Mouse (Mus musculus): ENCODE results near the gene Sept9.
"Not testable (repeated sequence)": the region's sequence is repeated elsewhere in the genome, so short reads cannot be mapped to it uniquely, and the experiment has no call there.

Gene Sept9

DNA sequence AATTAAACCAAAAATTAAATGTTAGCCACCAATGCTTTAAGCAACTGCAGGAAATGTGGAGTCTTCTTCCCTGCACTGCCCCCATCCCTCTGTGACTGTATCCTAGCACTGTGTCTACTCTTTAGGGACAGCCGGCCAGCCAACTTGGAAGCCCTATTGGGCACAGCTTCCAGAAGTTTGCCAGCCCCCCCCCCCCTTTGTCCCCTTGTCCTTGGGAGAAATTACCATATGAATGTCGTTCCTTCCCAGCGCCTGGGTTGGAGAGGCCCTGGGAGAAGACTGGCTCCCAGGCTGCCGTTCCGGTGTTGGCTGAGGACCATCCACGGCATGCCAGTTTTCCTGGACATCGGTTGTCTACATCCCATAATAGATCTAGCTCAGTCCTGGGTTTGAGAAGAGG lies 141.8 kb downstream of the Sept9 start:
- no peak for DNase-seq (ENCODE audit: extremely low spot score, low read depth, low spot score)

DNA sequence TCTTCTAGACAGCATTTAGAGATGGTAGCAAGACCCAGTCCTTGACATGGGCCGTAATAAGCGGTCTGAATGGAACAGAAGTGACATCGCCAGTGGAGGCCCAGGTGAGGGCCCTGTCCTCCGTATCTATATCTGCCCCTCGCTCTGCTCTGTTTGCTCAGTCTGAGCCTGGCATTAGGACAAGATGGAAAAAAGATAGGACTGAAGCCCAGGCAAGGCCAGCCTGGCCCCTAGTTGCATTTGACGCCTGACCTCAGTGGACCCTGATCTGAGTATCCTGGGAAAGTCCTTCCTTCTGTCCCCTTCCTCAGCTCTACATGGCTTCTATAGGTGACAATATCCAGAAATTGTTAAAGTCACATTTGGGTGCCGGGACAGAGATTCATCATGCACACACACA lies 142.6 kb downstream of the Sept9 start:
- DNase-seq (ENCODE audit: extremely low spot score, low read depth, low spot score) = no peak

DNA sequence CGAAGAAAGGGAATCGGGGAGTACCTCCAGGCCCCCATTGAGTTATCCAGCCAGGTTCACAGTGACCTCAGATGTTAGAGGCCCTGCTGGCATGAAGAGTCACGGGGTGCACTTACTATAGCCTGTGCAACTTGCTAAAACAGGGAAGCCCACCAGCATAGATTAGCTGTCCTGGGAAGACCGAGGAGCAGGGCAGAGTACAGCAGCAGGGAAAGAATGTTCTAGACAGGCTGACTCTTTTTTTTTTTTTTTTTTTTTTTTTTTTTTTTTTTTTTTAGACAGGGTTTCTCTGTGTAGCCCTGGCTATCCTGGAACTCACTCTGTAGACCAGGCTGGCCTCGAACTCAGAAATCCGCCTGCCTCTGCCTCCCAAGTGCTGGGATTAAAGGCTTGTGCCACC lies 143.0 kb downstream of the Sept9 start:
- DNase-seq (ENCODE audit: extremely low spot score, low read depth, low spot score) = not testable (repeated sequence)

DNA sequence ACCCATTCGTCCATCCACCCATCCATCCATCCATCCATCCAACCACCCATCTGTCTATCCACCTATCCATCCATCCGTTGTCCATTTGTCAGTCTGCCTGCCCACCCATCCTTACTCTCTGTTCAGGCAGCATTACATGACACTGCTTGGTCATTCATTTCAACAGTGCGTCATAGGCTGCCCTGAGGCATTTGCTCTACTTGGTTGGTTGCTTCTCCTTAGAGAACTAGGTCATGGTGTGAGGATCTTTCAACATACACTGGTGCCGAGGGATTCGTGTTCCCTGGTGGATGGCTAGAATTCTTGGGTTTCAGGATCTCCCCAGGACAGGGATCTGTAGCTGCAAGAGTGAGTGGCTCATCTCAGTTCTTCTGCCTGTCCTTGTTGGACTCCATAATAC lies 144.3 kb downstream of the Sept9 start:
- DNase-seq (ENCODE audit: extremely low spot score, low read depth, low spot score) = no peak

DNA sequence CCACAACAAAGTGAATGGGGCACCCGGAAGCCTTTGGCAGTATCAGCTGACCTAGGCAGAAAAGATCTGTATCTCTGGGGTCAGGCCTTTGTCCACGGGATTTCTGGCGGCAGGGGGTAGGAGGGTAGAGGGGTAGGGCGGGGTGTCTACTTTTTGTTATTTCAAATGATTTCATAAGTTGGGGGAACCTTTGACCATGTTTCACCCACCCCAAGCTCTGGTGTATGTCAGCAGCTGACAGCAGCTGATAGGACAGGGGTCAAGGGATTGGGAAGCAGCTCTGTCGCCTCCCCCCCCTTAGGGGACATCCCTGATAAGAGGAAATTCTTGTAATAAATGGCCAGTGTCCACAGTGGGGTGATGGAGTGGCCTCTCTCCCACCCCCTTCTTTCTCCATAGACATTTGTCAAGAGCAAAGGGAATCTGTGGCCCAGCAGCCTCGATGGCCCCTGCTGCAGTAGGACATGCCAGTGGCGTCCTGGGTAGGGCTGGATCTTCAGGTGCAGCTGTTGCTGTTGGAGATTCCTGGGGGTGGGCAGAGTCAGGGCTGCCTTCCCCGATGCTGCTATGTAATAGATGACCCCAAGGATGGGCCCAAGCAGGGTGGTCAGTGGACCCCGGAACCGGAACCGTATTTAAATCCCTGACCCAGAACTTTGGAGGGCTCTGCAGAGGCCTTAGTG lies 145.0 kb downstream of the Sept9 start:
- DNase-seq (ENCODE audit: extremely low spot score, low read depth, low spot score) = no peak

DNA sequence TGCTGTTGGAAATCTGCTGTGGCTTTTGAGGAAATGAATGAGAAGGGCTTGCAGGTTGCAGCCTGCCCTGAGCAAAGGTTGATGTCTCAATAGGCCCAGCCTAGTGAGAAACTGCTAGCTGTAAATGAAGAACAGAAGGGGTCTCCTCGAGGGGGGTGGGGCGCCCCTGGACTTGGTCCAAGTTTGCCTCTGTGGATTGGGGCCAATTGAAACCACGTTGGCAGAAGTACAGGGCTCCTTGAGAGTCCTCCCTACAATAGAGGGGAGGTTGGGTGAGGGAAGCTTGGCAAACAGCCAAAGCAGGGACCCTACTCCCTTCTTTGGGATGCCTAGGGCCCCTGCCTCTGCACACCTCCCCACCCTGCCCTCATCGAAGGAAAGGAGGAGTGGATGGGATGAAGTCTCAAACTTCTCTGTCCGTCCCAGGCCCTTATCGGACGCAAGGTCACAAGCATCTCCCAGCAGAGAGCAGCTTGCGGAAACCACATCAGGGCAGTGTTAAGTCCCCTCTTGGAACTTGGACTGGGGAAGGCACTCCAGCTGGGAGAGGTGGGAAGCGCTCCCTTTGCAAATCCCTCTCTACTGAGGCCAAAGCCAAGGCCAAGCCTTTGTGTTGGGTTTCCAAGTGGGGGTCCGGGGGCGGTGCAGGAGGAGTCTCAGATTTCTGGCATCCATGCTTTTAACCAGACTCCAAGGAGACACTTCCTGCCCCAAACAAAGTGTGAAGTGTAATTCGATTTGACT lies 145.7 kb downstream of the Sept9 start:
- no peak for DNase-seq (ENCODE audit: extremely low spot score, low read depth, low spot score)

DNA sequence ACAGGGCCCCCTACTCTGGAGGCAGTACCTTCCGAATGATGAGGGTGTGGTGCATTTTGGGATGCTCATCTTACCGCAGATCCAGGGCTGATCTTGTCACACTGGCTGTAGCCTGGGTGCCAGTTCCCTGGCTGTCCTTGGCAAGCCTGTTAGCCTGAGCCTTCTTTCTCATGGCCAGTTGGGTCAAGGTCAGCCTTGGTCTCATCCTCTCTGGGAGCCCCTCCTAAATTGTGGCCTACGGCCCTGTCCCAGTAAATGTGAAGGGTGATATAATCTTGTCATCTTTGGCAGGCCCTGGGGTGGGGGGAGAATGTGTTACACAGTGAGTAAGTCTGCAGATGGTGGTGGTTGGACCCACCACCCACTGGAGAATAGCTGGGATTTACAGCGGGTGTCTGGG lies 147.8 kb downstream of the Sept9 start:
- no peak for DNase-seq (ENCODE audit: extremely low spot score, low read depth, low spot score)

DNA sequence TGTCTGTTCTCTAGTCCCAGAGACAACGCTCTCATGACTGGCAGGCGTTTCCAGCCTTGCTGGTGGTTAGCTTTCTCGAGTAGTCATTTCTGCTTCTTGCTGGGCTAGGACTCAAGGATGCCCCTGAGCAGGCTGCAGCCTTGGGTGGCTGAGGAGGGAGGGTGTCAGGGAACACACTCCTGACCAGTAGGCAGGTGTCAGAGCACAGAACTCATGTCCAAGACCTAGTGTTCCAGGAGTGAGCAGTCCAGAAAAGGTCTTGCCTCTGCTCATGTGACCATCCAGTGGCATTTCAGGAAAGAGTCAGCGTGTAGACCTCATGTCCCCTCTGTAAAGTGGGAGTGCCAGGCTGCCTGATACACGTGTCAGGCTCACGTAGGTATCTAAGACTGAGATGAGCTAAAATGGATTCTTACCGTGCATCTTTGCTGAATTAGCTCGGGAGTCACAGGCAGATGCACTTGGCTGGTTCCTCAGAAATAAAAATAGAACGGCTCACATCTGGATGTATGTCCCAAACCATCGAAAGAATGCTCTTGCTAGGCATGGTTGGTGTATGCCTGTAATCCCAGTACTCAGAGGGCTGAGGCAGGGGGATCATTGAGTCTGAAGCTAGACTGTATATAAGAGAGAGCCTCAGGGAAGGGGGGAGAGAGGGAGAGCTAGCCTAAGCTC lies 149.1 kb downstream of the Sept9 start:
- DNase-seq (ENCODE audit: extremely low spot score, low read depth, low spot score) = no peak

DNA sequence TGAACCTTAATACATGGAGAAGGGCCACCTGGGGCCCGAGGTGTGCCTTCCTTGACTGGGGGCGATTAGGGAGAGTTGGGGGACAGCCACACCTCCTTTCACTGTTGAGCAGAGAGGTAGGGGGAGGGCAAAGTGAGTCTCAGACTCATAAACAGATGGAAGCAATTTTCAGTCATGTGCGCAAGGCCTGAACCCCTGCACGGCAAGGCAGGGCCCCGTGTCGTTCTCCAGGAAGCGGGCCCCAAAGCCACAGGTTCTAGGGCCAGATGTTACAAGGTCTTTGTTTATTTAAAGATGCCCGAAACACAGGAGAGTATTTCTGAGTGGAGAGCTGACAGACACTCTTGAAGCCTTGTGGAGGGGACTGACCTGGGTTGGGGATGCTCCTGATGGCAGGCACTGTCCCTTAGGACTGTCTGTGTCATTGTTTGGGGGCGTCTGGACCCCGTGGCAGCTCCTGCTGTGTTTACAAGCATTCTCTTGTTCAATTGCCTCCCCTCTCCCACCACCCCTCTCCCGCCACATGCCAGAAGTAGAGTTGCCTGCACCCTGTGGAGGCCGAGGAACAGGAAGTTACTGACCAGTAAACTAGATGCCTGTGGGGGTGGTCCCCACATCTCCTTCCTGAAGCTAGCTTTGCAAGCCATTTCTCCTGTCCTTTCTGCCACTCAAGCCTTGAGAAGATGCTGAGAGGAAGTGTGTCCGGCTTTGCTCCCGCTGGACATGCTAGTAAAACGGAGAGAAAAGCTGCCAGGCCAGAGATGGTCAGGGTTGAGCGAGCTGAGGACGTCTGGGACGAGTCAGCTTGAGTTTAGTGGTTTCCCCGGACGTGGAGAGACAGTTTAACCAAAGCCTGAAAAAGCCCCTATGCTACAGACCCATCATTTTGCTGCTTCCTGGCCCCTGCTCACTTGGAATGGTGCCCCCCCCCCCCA lies 150.2 kb downstream of the Sept9 start:
- DNase-seq (ENCODE audit: extremely low spot score, low read depth, low spot score) = no peak

DNA sequence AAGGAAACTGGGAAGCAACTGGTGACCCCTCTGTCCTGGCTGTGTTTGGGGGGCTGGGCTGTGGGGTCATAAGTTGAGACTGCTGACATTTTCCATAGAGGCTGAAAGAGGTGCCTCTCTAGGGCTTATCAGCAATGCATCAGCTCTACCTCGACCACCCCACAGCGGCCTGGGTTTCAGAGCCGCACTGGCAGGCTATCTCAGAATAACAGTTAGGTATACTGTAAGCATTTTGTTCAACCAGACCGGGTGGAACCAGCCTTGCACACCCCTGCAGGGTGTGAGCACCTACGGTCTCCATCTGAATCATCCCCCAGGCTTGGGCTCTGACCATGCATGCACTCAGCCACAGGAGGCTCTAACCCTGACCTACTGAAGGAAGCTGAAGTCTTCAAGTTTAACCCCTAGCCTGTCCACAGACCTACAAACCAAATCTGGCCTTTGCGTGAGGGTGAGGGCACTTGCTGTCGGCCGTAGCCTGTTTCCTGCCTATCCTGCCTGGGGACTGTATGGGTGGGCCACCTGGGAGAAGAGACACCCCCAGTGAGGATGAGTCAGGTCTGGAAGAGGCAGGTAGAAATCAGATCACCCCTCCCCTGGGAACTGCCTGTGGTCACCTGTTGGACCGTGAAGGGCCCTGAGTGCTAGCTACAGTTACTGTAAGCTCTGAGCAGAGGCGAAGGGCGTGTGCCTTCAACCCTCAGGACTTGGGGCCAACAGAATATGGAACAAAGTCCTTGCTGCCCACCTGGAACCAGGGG lies 151.2 kb downstream of the Sept9 start:
- no peak for DNase-seq (ENCODE audit: extremely low spot score, low read depth, low spot score)

DNA sequence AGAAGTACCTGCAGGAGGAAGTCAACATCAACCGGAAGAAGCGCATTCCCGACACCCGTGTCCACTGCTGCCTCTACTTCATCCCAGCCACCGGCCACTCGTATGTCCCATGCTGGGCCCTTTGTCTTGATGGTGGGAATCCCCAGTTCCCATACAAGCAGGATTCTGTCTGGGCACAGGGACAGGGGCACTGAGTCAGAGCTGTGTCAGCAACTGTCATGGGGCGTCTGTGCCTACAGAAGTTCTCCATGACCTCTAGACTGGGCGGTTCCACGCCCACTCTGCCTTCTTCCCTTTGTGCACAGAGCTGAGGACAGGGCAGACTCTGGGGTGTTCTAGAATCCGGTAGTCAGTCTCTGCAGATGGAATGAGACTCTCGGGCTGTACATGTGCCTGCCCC lies 153.7 kb downstream of the Sept9 start:
- DNase-seq (ENCODE audit: extremely low spot score, low read depth, low spot score) = no peak

DNA sequence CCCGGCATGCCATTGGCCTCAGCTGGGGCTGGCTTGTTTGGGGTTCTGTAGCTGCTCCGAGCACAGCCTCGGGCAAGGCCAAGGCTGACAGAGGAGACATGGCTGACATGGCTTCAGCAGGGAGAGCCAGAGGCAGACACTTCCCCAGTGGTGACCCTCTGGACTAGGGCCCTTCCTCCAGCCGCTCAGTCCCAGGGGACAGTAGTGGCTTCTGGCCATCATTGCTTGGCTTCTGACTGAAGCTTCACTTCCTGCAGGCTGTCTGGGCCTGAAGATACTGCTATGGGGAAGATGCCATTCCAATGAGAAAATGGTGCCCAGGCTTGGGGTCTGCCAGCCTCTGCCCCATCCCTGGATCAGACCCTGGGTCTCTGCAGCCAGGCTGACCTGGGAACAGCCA lies 154.6 kb downstream of the Sept9 start:
- DNase-seq (ENCODE audit: extremely low spot score, low read depth, low spot score) = no peak

DNA sequence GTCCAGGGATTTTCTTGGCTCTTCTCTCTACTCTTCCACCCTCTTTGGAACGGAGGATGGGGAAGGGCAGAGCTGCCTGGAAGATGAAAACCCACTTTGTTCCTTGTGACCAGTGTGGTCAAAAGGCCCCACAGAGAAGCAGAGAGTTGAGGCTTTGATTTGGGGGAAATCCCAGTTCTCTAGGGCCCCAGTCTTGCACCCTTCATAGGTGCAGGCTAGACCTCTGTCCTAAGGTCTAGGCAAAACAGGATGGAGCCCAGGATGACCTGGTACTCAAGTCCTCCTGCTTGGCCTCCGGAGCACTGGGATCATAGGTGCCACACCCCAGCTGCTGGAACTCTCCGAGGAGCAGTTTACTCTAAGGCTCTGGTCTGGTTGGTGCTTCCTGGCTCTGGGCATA lies 157.5 kb downstream of the Sept9 start:
- no peak for DNase-seq (ENCODE audit: extremely low spot score, low read depth, low spot score)

DNA sequence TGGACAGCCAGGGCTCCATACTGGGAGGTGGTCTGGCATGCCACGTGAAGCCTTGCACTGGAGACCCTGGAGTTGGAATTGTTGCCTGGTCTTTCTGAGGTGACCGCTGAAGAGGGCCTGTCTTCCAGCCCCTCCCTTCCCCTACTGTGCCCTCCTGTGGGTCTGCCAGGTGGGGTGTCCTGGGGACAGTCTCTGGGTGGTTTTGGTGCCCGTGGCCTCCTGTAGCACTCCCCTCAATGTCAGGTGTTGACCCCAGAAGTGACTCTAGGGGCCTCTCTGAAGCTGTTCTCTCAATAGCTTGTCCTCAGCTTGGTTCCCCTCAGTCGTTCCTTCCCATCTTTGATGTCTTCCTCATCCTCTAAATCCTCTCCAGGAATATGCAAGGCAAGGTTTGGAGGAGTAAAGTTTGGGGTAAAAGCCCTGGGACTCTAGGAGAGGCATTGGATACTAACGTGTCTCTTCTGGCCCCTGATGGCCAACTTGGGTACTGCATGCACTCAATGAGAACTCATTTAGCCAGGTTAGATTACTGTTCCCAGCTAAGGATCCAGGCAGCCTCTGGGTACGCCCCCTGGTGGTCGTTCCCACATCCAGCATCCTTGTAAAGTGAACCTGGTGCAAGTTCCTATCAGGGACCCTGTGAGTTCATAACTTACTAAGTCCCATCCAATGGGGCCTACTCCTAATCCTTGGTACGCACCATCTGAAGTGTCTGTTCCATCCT lies 158.6 kb downstream of the Sept9 start:
- DNase-seq (ENCODE audit: extremely low spot score, low read depth, low spot score) = peak; percentile 98

DNA sequence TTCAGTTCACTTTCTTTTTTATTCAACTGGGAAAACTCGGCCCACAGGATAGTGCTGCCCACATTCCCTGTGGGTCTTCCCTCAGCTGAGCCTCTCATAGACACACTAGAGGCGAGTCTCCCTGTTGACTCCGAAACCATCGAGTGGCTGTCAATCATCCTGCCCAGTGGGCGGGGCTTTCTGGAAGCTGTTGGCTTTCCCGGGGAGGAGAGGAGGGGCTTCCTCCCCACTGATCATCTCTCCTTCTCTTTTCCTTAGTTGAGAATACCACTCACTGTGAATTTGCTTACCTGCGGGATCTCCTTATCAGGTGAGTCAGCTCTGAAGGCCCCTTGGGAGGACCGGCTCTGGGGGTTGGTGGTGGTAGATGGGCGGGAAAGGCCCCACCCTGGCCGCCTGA lies 159.7 kb downstream of the Sept9 start:
- DNase-seq (ENCODE audit: extremely low spot score, low read depth, low spot score) = no peak

DNA sequence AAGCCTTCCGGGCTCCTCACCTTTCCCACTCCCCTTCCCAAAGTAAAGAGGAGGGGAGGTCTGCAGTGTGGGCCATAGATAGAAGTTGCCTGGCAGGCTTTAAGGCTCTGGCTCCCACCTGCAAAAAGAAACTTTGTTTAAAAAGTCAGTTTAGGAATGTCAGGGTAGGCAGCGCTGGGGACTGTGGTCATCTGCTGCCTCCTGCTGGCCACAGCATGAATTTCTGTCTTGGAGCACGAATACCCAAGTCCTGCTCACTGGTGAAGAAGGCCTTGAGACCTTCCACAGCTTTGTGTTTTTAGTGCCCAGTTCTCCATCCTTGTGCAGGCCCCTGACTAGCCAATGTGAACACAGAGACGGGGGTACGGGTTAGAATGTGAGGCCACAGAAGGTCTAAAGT lies 160.4 kb downstream of the Sept9 start:
- DNase-seq (ENCODE audit: extremely low spot score, low read depth, low spot score) = peak; percentile 47

DNA sequence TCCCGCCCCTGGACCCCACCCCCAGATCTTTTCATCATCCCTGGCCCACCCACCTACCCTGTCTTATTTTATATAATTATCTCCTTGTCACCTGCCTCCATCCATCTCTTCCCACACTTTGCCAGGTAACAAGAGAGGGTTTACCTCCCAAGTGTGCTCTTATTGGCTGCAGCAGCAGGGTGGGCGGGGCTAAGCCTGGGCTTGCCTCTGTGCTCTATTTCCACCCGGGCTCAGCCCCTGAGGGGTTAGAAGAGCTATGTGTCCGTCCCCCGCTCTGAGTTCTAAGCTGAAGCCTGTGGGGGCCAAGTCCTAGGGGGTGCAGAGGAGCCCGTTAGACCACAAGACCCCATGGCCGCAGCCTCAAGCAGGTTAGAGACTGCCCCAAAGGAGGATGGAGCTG lies 161.1 kb downstream of the Sept9 start:
- no peak for DNase-seq (ENCODE audit: extremely low spot score, low read depth, low spot score)

DNA sequence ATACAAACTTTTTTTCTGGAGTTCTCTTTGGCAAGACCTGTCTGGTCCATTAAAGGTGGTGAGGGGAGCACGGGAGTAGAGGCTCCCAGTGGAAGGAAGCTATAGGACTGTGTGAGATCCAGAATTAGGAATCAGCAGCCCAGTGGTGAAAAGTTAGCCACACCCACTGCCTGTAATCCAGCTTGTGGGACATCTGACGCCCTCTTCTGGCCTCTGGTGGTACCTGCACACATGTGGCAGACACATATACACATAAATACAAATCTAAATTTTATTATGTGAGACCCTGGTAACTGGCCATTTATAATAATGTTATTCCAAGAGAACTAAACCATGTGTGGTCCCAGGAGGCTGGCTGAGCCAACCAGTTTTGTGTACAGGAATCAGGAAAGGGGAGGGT lies 162.8 kb downstream of the Sept9 start:
- no peak for DNase-seq (ENCODE audit: extremely low spot score, low read depth, low spot score)

DNA sequence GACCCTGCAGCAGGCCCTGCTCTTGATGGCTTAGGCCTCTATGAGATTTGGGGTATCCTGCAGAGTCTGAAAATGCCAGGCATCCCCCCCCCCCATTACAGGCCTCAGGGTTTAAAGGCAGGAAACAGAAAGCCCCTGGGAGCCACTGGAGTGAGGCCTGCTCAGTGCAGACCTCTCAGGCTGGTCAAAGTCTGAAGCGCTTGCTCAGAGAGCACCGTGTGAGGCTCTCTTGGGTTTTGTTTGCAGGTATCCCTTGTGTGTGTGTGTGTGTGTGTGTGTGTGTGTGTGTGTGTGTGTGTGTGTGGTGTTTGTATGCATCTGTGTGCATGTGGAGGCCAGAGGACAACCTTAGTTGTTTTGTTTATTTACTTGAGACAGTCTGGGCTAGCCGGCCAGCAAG lies 164.5 kb downstream of the Sept9 start:
- DNase-seq (ENCODE audit: extremely low spot score, low read depth, low spot score) = no peak

DNA sequence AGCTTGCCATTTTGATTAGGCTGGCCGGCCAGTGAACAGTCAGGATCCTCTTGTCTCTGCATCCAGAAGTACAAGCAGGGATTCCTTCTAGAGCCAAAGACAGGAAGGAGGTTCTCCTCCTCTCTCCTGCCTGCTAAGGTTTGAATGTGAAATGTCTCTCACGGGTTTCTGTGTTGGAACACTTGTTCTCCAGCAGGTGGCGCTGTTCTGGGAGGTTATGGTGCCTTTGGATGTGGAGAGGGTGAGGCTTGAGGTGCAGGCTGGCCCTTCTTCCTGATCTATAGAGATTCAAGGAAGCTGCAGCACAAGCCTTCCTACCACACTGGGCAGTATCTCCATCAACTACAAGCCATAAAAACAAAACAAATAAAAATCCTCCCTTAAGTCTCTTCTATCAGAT lies 167.0 kb downstream of the Sept9 start:
- DNase-seq (ENCODE audit: extremely low spot score, low read depth, low spot score) = no peak

Data from hindlimb bud, embryonic 11.5 days (tissue).